ENCODE assay signal across 8 mouse cellular contexts in genomic region chr2:153168134-153168820, GRCm38 (mm10). TPM values are rescaled to one million over a fixed set of nuclear protein-coding genes. Genes with fewer than 3 reads are reported as not detected.
A peak's percentile ranks its signal among the peaks of the same experiment; 100 is the strongest.
DNase-seq lines count a peak whose midpoint lies in the region; TF ChIP-seq lines count a peak whose summit lies in the region.

No protein-coding gene starts in this region.

- no peak for TF ChIP-seq POLR2A in brain, embryonic 14.5 days (IDR thresholded peaks at IDR 0.05; ENCODE audit: borderline replicate concordance, extremely low read depth, insufficient read depth, insufficient read length, poor library complexity, severe bottlenecking)

- no peak for TF ChIP-seq CTCF in brain, embryonic 14.5 days (IDR thresholded peaks at IDR 0.05; ENCODE audit: borderline replicate concordance, extremely low read depth, insufficient read depth, insufficient read length)

- intact Hi-C loops in left cerebral cortex, postnatal 4 days (cut with DNase I): no loop called here

- DNase-seq in layer of hippocampus, adult 11-12 months (ENCODE audit: low spot score): peak; percentile 12
- no peak for DNase-seq in layer of hippocampus, postnatal 36 days
- DNase-seq in brain, embryonic 14.5 days (ENCODE audit: low read depth): peak; percentile 49
- peak; percentile 58 for DNase-seq in liver
- DNase-seq in retina, postnatal 1 day: peak; percentile 27
- no peak for DNase-seq in frontal cortex, postnatal 14 days (ENCODE audit: low spot score in 2 of 2)
- no peak for DNase-seq in left cerebral cortex, postnatal 4 days
- DNase-seq in right cerebral cortex, postnatal 14 days: no peak

RNA-seq across cellular contexts. Expression of gene Tm9sf4, which starts 7.2 kb away (rescaled TPM):
- 100 to 1,000 TPM in 1 of 2 experiments, 10 to 100 TPM in 1; 84.1 to 103 TPM for total RNA-seq in layer of hippocampus, postnatal 36 days (2021)
- 52.8 and 67.5 TPM in 2 replicates for polyA plus RNA-seq in brain, embryonic 14.5 days (2012; rRNA removed)
- 100 to 1,000 TPM; 118 to 120 TPM for total RNA-seq in left cerebral cortex, postnatal 4 days (2021)

RNA-seq across cellular contexts. Expression of gene Tspyl3, which starts 57.0 kb away (rescaled TPM):
- total RNA-seq in layer of hippocampus, postnatal 36 days (2021): 10 to 100 TPM; 23.0 to 23.1 TPM
- polyA plus RNA-seq in brain, embryonic 14.5 days (2012; rRNA removed): 32.2 and 33.5 TPM in 2 replicates
- total RNA-seq in left cerebral cortex, postnatal 4 days (2021): 10 to 100 TPM; 36.3 to 37.3 TPM

Comparison
In these comparisons a context has a peak if more than half of its experiments do, and no peak if none do; other contexts are left out.
1. DNase-seq: peak in layer of hippocampus, adult 11-12 months (single experiment), brain, embryonic 14.5 days (single experiment), liver (single experiment) and retina, postnatal 1 day (single experiment); none in layer of hippocampus, postnatal 36 days (0 of 2), frontal cortex, postnatal 14 days (0 of 2), left cerebral cortex, postnatal 4 days (single experiment) and right cerebral cortex, postnatal 14 days (single experiment).